Mouse (Mus musculus): ENCODE data around the gene Usp48. TPM values are rescaled to one million over a fixed set of nuclear protein-coding genes. Genes with fewer than 3 reads are reported as not detected.

Gene Usp48
- total and polyA plus RNA-seq, 2 experiments from 2014 or later, result 40.9 to 70.8 TPM

DNA sequence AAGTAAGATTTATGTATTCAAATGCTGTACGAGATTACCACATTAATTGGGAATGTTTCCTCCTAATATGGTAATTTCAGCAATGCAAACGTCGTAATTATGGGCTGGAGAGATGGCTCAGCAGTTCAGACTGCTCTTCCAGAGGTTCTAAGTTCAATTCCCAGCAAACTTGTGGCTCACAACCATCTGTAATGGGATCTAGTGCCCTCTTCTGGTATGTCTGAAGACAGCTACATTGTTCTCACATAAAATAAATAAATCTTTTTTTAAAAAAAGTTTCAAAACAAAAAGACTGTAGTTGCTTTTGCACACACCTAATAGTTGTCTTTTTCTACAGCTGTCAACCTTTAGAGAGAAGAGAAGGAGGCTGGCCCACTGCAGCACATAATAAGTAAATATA lies 43.0 kb downstream of the Usp48 start:
- ATAC-seq (ENCODE audit: low FRiP score) (no peak), DNase-seq (ENCODE audit: low spot score) (no peak)
- Histone ChIP-seq H3K4me1 (ENCODE audit: insufficient read depth, low read length) (no peaks in the 10 kb centered on the region), H3K36me3 (ENCODE audit: insufficient read depth, low read length) (peaks cover 51% of the 10 kb centered on the region), H3K27ac (ENCODE audit: low read depth, low read length) (no peak overlapping the region), H3K4me3 (ENCODE audit: low read depth, low read length) (no peak overlapping the region), H3K4me2 (ENCODE audit: low read depth, low read length, poor library complexity, severe bottlenecking) (no peak overlapping the region), H3K9me3 (ENCODE audit: low read length) (no peaks in the 10 kb centered on the region), H3K27me3 (ENCODE audit: insufficient read depth, low read length) (no peaks in the 10 kb centered on the region), H3K9ac (replicated peaks; ENCODE audit: low read length, poor library complexity, severe bottlenecking) (no peak overlapping the region)
- WGBS, result 92% methylated on average over 3 of the region's 3 CpGs
- TF ChIP-seq CTCF (IDR thresholded peaks at IDR 0.05), result peak; percentile 44

DNA sequence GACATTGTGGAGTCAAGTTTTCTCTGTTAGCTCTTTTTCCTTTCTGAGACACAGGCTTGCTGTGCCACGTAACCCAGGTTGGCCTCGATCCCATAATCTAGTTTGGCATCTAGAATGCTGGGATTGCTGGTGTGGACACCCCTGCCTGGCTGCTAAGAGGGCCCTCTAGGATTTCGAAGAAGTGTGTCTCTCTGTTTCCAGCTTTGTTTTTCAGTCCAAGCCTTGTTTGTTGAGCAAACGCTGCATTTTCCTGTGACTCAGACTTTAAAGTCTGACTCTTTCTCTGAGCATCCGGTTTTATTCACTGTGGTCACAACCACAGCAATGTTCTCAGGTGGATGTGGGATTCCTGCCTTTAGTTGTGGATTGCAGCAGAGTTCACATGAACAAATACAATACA lies 48.0 kb downstream of the Usp48 start:
- Histone ChIP-seq H3K36me3 (ENCODE audit: insufficient read depth, low read length) (peaks cover 43% of the 10 kb centered on the region), H3K27me3 (ENCODE audit: insufficient read depth, low read length) (no peaks in the 10 kb centered on the region), H3K4me3 (ENCODE audit: low read depth, low read length) (no peak overlapping the region), H3K4me2 (ENCODE audit: low read depth, low read length, poor library complexity, severe bottlenecking) (no peak overlapping the region), H3K4me1 (ENCODE audit: insufficient read depth, low read length) (no peaks in the 10 kb centered on the region), H3K27ac (ENCODE audit: low read depth, low read length) (no peak overlapping the region), H3K9me3 (ENCODE audit: low read length) (no peaks in the 10 kb centered on the region), H3K9ac (replicated peaks; ENCODE audit: low read length, poor library complexity, severe bottlenecking) (no peak overlapping the region)
- DNase-seq (ENCODE audit: low spot score) (no peak), ATAC-seq (ENCODE audit: low FRiP score) (no peak)
- no peak for TF ChIP-seq CTCF (IDR thresholded peaks at IDR 0.05)
- WGBS, result 81% methylated on average over 5 of the region's 5 CpGs

DNA sequence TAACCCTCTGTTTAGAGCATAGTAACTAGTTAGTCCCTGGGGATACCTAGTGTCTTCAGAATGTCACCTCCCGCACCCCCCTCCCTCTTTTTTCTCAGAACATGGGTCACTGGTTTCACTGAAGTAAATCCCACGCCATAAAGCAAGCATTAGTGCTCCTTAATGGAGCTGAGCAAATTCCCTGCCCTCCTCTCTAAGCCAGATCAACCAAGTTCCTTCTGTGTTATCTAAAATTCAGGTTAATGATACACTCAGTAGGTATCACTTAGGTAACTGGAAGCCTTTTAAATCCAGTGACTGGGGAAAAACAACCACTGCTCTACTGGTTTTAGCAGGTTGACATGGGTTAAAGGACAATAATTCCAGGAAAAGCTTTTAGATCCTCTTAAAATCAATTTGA lies 48.5 kb downstream of the Usp48 start:
- ATAC-seq (ENCODE audit: low FRiP score) (no peak), DNase-seq (ENCODE audit: low spot score) (no peak)
- Histone ChIP-seq H3K27me3 (ENCODE audit: insufficient read depth, low read length) (no peaks in the 10 kb centered on the region), H3K27ac (ENCODE audit: low read depth, low read length) (no peak overlapping the region), H3K9me3 (ENCODE audit: low read length) (no peaks in the 10 kb centered on the region), H3K36me3 (ENCODE audit: insufficient read depth, low read length) (peaks cover 46% of the 10 kb centered on the region), H3K4me2 (ENCODE audit: low read depth, low read length, poor library complexity, severe bottlenecking) (no peak overlapping the region), H3K9ac (replicated peaks; ENCODE audit: low read length, poor library complexity, severe bottlenecking) (no peak overlapping the region), H3K4me3 (ENCODE audit: low read depth, low read length) (no peak overlapping the region), H3K4me1 (ENCODE audit: insufficient read depth, low read length) (no peaks in the 10 kb centered on the region)
- 42% methylated on average over 2 of the region's 2 CpGs for WGBS
- TF ChIP-seq CTCF (IDR thresholded peaks at IDR 0.05), result no peak

DNA sequence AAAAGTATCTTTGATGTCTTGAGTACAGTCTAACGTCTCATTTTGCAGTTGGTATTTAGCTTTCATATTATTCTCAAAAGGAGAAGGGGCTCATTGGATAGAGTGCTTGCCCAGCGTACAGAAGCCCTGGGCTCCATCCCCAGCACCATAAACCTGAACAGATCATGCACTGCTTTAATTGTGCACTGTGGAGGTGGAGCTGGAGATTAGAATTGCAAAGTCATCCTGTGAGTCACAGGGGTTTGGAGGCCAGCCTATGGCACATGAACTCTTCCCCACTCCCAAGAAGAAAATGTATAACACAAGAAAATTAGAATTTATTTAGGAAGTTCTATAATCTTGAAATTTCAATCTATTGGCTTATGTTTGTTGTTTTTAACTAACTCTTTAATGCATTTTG lies 49.9 kb downstream of the Usp48 start:
- Histone ChIP-seq H3K27ac (ENCODE audit: low read depth, low read length) (no peak overlapping the region), H3K4me3 (ENCODE audit: low read depth, low read length) (no peak overlapping the region), H3K36me3 (ENCODE audit: insufficient read depth, low read length) (peaks cover 45% of the 10 kb centered on the region), H3K4me1 (ENCODE audit: insufficient read depth, low read length) (no peaks in the 10 kb centered on the region), H3K27me3 (ENCODE audit: insufficient read depth, low read length) (no peaks in the 10 kb centered on the region), H3K9me3 (ENCODE audit: low read length) (no peaks in the 10 kb centered on the region), H3K4me2 (ENCODE audit: low read depth, low read length, poor library complexity, severe bottlenecking) (no peak overlapping the region), H3K9ac (replicated peaks; ENCODE audit: low read length, poor library complexity, severe bottlenecking) (no peak overlapping the region)
- 78% methylated on average over 2 of the region's 2 CpGs for WGBS
- no peak for DNase-seq (ENCODE audit: low spot score)
- no peak for ATAC-seq (ENCODE audit: low FRiP score)
- no peak for TF ChIP-seq CTCF (IDR thresholded peaks at IDR 0.05)

DNA sequence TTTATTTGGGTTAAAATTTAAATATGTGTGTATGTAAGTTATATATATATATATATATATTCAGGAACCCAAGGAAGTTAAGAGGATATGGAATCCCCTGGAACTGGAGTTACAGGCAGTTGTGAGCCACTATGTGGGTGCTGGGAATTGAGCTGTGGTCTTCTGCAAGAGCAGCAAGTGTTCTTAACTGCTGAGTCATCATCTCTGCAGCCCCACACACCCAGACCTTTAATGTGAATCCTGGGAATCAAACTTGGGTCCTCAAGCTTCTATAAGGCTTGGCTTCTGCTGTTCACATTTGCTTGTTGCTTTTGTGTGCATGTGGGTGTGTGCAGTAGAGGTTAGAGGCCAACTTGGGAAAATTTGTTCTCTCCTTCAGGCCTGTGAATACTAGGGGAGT lies 52.7 kb downstream of the Usp48 start:
- ATAC-seq (ENCODE audit: low FRiP score), result no peak
- H3K4me3 ChIP-seq (ENCODE audit: low read depth, low read length), result no peak overlapping the region
- no peak for DNase-seq (ENCODE audit: low spot score)
- peaks cover 54% of the 10 kb centered on the region for H3K36me3 ChIP-seq (ENCODE audit: insufficient read depth, low read length)
- no peak overlapping the region for H3K9ac ChIP-seq (replicated peaks; ENCODE audit: low read length, poor library complexity, severe bottlenecking)
- no peak for TF ChIP-seq CTCF (IDR thresholded peaks at IDR 0.05)
- H3K27me3 ChIP-seq (ENCODE audit: insufficient read depth, low read length), result no peaks in the 10 kb centered on the region
- H3K4me1 ChIP-seq (ENCODE audit: insufficient read depth, low read length), result no peaks in the 10 kb centered on the region
- H3K27ac ChIP-seq (ENCODE audit: low read depth, low read length), result no peak overlapping the region
- no peaks in the 10 kb centered on the region for H3K9me3 ChIP-seq (ENCODE audit: low read length)
- H3K4me2 ChIP-seq (ENCODE audit: low read depth, low read length, poor library complexity, severe bottlenecking), result no peak overlapping the region

DNA sequence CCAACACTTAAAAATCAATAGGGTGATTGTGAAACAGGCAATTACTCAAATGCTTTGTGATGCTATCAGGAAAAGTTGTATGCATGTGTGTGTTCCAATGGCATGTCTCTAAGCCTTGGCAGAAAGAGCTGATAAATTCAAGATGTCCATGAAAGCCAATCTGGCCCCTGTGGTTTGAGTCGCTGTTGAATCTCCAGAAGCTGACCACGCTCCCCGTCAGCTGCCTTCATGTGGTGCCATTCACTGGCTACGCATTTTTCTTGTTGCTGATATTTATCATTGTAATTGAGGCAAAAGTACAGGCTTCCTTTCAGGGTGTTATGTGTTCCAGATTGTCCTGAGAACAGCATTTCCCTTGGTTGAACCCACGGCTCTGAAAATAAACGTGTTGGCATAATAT lies 54.1 kb downstream of the Usp48 start:
- Histone ChIP-seq H3K4me3 (ENCODE audit: low read depth, low read length) (no peak overlapping the region), H3K4me2 (ENCODE audit: low read depth, low read length, poor library complexity, severe bottlenecking) (no peak overlapping the region), H3K4me1 (ENCODE audit: insufficient read depth, low read length) (no peaks in the 10 kb centered on the region), H3K27me3 (ENCODE audit: insufficient read depth, low read length) (no peaks in the 10 kb centered on the region), H3K9me3 (ENCODE audit: low read length) (no peaks in the 10 kb centered on the region), H3K27ac (ENCODE audit: low read depth, low read length) (no peak overlapping the region), H3K9ac (replicated peaks; ENCODE audit: low read length, poor library complexity, severe bottlenecking) (no peak overlapping the region), H3K36me3 (ENCODE audit: insufficient read depth, low read length) (peaks cover 62% of the 10 kb centered on the region)
- TF ChIP-seq CTCF (IDR thresholded peaks at IDR 0.05), result no peak
- ATAC-seq (ENCODE audit: low FRiP score) (no peak), DNase-seq (ENCODE audit: low spot score) (no peak)
- 78% methylated on average over 6 of the region's 6 CpGs for WGBS

DNA sequence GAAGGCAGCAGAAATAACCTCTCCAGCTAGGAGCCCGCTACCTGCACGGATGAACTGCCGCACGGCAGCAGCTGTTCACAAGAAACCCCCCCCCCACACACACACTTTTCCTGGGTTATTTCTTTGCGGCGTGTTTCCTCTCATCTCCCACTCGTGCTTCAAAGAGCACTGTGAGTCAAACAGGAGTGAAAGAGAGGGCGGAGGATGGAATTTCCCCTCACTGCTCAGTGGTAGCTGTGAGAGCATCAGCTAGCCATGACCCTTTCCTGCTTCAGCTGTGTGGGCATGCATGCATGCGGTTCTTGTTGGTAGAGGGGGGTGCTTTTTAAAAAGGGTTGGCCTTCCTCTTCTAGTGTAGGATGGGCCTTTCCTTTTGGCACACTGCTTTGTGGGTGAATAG lies 54.7 kb downstream of the Usp48 start:
- no peak for ATAC-seq (ENCODE audit: low FRiP score)

More for the DNA sequence above, 54.7 kb downstream of the Usp48 start:
- Histone ChIP-seq H3K4me1 (ENCODE audit: insufficient read depth, low read length) (no peaks in the 10 kb centered on the region), H3K9me3 (ENCODE audit: low read length) (no peaks in the 10 kb centered on the region), H3K9ac (replicated peaks; ENCODE audit: low read length, poor library complexity, severe bottlenecking) (no peak overlapping the region), H3K27me3 (ENCODE audit: insufficient read depth, low read length) (no peaks in the 10 kb centered on the region), H3K4me3 (ENCODE audit: low read depth, low read length) (no peak overlapping the region), H3K36me3 (ENCODE audit: insufficient read depth, low read length) (peaks cover 65% of the 10 kb centered on the region), H3K27ac (ENCODE audit: low read depth, low read length) (no peak overlapping the region), H3K4me2 (ENCODE audit: low read depth, low read length, poor library complexity, severe bottlenecking) (no peak overlapping the region)
- 85% methylated on average over 9 of the region's 9 CpGs for WGBS
- TF ChIP-seq CTCF (IDR thresholded peaks at IDR 0.05), result no peak
- DNase-seq (ENCODE audit: low spot score), result no peak

All from midbrain, postnatal 0 days (tissue).